Mouse (Mus musculus) neutrophil, adult 65 days (primary cell): ENCODE data around the gene Clec9a. TPM values are rescaled to one million over a fixed set of nuclear protein-coding genes. Genes with fewer than 3 reads are reported as not detected.

Experiments
- total RNA-seq: library from RNA; stranded (reverse); gene quantifications from 2 replicates; pipeline ENCODE4 v1.2.4, GENCODE M21; 2023

The Clec9a gene
- 0.92 and 2.7 TPM in 2 replicates for total RNA-seq

DNA sequence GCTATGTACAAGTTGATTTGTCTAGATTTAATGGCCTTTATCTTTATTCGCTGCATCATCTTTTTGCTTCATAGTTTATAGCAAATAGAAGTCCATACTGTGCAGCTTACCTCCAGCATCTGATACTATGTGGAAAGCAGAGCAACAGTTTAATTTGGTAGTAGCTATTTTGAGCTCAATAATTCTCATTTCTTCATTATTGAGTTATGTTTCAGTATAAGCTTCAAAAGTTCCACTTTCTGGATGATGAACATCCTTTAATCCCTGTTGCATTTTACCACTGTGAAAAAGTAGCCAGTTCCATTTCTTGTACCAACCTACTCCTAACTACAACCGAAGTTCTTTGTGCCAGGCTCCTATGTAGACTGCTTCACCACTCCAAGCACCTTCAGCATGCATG, at the start of gene Clec9a:
Clec9a (plus strand) TSS at position 301 of the 400 bp plus-strand sequence.

DNA sequence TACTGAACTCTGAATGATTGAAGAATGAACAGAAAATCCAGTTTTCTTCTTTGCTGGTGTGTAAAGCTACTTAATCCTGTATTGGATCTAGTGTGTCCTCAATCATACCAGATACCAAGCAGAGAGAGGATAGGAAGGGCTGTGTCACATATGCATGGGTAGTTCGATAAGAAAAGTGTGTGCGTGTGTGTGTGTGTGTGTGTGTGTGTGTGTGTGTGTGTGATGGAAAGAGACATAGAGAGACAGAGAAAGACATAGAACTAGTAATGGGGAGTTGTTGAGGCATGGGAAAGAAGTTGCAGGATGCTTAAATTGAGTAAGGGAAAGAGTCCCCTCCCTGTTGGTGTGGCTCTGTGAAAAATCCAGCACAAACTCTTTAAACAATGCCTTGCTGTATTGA, 22.9 kb upstream of the Clec9a start, which contains the start of gene Clec12b:
Clec12b (minus strand) TSS at position 101 of the 400 bp plus-strand sequence.

DNA sequence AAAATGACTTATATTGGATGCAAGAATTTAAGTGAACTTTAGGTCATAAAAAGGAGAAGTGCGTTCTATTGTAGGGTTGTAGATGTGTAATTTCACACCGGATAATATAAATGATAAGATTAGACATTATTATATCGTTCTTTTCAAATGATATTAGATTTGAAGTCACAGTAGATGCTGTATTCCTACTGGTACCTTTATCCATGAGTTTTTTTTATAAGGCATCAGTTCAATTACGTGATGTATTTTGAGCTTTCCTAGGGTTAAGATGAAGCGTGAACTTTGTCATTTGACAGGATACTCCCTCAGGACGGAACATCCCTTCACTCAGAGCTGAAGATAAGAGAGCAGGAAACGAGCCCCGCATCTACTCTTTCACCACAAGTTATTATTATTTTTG, 11.7 kb upstream of the Clec9a start, which contains the start of gene Clec1b:
Clec1b (plus strand) TSS at position 301 of the 400 bp plus-strand sequence.

DNA sequence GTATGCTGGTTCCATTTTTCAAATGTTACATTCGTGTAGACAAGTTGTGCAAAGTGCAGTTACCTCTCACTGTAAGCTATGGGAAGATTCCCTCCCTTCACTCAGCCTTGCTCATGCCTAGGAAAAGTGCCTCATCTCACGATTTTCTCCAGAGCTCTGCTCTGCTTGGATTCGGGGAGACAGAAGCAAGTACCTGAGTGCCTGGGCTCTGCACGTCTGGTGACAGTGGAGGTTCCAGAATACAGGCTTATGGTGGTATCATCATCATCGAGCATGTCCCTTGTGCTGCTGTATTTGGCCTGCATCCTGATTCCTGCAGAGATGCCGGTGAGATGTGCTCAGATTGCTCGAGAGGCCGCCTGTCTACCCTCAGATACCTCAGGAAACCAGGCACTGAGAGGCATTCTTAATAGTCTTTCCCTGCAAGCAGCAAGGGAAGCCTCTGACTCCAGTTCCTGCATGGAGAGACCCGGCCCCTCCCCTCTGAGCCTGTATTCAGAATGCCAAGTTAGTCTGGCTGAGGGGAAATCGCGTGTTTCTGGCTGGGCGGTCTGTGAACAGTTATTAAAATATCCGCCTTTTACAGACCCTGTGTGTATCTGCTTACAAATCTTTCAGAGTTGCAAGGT, 42.9 kb downstream of the Clec9a start, which contains the start of gene Clec1a:
Clec1a (minus strand) TSS at position 590 of the 629 bp plus-strand sequence.

Other genes starting within 250 kb of the Clec9a start
- gene Clec2d, start 228.2 kb upstream of the Clec9a start, total RNA-seq = 14.3 and 24.8 TPM in 2 replicates
- gene Cd69, start 133.4 kb upstream of the Clec9a start, total RNA-seq = 39.1 and 48.5 TPM in 2 replicates
- not detected in 2 replicates for gene 4922502D21Rik, start 77.1 kb upstream of the Clec9a start, total RNA-seq
- 157 TPM in 2 replicates for gene Clec12a, start 66.2 kb upstream of the Clec9a start, total RNA-seq
- gene Clec12b, start 23.0 kb upstream of the Clec9a start, total RNA-seq = not detected in 2 replicates
- gene Clec1b, start 11.6 kb upstream of the Clec9a start, total RNA-seq = 12.0 and 13.0 TPM in 2 replicates
- gene Clec1a, start 43.1 kb downstream of the Clec9a start, total RNA-seq = 0.23 and 0.57 TPM in 2 replicates
- gene Olr1, start 98.3 kb downstream of the Clec9a start, total RNA-seq = 35.0 and 36.3 TPM in 2 replicates
- gene Tmem52b, start 103.7 kb downstream of the Clec9a start, total RNA-seq = 0.91 and 1.1 TPM in 2 replicates
- 27.8 and 30.0 TPM in 2 replicates for gene Gabarapl1, start 124.3 kb downstream of the Clec9a start, total RNA-seq
- gene Klre1, start 169.0 kb downstream of the Clec9a start, total RNA-seq = not detected in 2 replicates
- gene Klrd1, start 182.9 kb downstream of the Clec9a start, total RNA-seq = 0.54 and 0.77 TPM in 2 replicates
- gene Klrk1, start 215.0 kb downstream of the Clec9a start, total RNA-seq = 0.36 and 0.57 TPM in 2 replicates
- not detected in 2 replicates for gene Klrc3, start 234.5 kb downstream of the Clec9a start, total RNA-seq